Mouse (Mus musculus): ENCODE results near the gene Mrto4.
A peak's percentile ranks its signal among the peaks of the same experiment; 100 is the strongest.

The Mrto4 gene

DNA sequence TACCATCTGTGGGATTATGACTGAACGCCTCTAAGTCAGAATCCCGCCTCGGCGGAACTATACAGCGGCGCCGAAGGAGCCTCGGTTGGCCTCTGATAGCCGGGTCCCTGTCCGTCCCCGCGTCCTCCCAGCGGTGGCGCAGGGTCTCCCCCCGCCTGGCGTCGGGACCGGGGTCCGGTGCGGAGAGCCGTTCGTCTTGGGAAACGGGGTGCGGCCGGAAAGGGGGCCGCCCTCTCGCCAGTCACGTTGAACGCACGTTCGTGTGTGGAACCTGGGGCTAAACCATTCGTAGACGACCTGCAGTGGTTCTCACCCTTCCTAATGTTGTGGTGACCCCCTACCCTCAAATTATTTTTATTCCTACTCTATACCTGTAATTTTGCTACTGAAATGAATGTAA lies 14.2 kb downstream of the Mrto4 start:
- DNase-seq, result no peak

DNA sequence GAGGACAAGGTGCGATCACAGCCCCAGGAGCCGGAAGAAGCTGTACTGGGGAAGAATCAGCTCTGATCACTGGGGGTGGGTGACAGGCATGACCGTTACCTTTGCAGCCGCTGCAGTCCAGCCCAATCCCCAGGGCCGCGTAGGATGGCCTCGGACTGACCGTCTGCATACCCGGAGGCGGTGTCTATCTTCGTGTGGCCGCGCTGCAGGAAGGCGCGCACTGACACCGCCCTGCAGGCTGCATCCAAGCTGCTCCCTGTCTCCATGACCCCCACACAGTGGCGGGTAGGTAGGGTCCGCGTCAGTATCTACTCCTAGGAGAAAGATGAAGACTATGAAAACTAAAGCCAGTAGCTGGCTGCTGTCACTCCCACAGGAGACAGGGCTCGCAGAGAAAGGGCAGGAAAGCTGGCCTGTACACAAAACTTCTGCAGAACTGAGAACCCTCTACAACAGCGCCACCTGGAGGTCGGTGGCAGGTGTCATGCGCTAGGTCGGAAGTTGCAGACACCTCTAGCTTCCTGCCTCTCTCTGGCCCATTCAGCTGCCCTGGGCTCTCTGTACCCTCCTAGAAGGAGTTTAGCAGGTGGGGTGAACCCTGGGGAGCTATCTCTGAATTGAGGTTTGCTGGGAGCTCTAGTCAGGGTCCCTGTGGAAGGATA lies 15.4 kb downstream of the Mrto4 start:
- peak; percentile 66 to 82 for DNase-seq

DNA sequence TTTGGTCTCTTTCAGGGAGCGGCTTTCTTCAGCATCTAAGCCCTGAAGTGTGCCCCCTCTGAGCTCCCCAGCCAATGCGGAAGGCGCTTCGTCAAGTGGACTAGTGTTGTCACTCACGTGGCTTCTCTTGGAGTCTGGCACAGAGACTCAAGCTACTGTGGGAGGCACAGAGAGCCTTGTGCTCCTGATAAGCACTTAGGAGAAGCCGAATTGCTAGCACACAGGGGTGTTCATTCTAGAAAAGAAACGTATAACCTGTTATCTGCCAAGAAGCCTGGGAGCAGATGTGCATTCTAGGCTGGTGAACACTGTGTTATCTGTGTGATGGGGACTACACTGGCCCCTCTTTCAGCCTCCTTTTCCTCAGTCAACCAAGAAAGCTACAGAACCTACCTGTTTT lies 16.9 kb downstream of the Mrto4 start:
- DNase-seq, result no peak

- peak; percentile 38 to 40 for DNase-seq
These were observed 17.6 kb downstream of the Mrto4 start for GRCm38 (mm10) chr4:139334631-139335295.

DNA sequence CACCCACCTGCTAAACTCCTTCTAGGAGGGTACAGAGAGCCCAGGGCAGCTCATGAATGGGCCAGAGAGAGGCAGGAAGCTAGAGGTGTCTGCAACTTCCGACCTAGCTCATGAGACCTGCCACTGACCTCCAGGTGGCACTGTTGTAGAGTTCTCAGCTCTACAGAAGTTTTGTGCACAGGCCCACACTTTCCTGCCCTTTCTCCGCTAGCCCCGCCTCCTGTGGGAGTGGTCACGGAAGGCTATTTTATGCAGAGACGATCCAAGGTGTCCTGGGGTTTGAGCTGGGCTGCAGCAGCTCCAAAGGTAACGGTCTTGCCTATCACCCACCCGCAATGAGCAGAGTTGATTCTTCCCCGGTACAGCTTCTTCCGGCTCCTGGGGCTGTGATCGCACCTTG lies 21.8 kb downstream of the Mrto4 start:
- peak; percentile 84 to 92 for DNase-seq

DNA sequence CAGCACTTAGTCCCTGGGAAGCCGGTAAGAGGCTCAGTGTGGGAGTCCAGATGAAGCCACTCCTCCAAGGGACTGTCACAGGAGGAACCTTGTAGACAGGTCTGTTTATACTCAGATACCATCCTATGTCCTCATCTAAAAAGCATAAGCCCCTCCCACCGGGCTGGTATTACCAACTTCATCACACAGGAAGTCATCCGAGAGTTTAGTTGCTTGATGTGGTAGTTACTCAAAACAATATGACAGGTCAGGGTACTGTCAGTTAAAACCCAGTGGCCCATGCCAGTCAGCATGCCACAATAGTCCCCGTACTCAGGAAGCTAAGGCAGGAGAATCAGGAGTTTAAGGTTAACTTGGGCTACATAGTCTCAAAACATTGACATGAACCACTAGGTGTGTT lies 32.6 kb downstream of the Mrto4 start:
- DNase-seq, result no peak

- no peak for DNase-seq
These were observed 33.9 kb downstream of the Mrto4 start for GRCm38 (mm10) chr4:139318449-139318848.

- no peak for DNase-seq
These were observed 39.7 kb downstream of the Mrto4 start for GRCm38 (mm10) chr4:139312632-139313031.

DNA sequence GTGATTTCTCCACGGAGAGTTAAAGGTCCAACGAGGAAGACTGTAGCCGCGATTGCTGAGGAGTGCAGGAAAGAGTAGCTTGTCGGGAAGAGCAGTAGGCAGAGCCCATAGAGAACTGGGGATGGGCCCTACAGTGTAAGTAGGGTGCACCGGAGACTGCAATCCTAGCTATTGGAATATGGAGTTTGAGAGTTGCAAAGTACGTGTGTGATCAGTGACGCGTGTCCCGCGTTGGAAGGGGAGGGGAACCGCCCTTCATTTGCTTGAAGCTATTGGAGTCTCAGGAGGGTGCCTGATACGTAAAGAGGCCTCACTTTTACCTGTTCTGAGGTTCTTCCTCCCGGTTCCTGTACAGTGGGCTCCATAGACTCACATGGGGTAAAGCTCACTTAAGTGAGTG lies 40.7 kb downstream of the Mrto4 start:
- peak in 1 of 2 experiments; percentile 39 for DNase-seq

GRCm38 (mm10) chr4:139310899-139311701 lies 41.3 kb downstream of the Mrto4 start:
- peak; percentile 61 to 62 for DNase-seq

DNA sequence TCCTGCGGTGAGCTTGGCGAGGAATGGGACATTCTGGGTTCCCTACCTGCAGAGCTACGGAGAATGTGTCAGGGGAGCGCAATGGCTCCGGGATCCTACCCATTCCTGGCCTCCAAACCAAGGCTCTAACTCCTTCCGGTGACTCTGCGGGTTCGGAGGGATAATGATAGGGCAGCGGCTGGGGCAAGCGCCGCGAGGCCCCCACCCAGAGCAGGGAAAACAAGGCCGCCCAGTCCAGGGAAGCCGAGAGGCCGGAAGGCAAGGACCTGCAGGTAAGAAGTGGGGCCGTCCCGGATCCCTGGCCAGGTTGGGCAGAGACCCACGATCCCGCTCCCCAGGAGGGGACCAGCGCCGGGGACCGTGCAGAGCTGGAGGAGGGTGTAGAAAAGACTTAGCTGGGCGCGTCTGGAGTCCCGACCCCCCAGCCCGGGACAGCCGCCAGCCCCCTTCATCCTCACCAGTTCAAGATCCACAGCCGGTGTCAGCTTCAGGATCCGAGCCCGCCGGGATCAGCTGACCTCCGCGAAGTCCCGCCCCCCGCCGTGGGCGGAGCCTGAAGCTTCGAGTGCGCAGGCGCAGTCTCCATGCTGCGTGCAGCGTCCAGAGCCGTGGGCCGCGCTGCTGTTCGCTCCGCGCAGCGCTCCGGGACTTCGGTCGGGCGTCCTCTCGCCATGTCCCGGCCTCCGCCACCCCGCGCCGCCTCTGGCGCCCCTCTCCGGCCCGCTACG lies 42.0 kb downstream of the Mrto4 start, which contains the start of the genes Pqlc2 and Akr7a5:
Gene Pqlc2, minus strand, starts transcription at position 538 of the 728 bp plus-strand sequence.
Gene Akr7a5, plus strand, starts transcription at position 574 of the 728 bp plus-strand sequence.
- DNase-seq, result peak; percentile 96 to 99

DNA sequence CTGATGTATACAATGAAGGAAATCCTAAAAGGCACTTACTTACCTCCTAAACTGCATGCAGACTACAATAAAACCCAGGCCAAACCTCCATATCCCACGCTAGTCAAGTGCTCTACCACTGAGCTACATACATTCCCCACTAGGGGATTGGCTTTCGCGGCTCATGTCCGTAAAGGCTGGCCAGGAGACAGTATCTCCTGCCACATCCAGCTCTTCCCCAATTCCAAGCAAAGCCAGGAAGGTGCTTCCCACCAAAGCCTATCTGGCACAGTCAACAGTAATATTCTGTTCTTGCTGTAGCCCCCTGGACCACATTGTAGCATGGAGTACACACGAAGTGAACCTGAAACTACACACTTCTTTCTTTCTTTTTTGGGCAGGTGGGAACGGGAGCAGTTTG lies 42.7 kb downstream of the Mrto4 start:
- DNase-seq, result no peak

DNA sequence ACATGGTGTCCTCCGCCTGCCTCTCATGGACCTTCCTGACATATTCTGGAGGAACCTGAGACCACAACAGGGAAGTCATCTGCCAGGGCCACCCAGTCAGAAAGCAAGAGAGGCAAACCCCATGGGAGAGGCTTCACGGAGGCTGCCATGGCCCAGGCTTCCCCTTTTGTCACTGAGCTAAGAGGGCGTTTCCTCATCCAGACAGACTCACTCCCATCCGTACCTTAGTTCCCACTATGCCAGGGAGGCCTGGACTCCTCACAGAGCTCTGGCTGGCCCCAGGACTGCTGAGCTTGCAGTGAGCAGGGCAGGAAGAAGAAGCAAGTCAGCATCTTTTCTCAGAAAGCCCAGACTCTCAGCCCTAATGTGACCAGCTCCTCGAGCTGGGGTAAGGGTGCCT lies 44.5 kb downstream of the Mrto4 start:
- DNase-seq, result peak; percentile 47 to 66

DNA sequence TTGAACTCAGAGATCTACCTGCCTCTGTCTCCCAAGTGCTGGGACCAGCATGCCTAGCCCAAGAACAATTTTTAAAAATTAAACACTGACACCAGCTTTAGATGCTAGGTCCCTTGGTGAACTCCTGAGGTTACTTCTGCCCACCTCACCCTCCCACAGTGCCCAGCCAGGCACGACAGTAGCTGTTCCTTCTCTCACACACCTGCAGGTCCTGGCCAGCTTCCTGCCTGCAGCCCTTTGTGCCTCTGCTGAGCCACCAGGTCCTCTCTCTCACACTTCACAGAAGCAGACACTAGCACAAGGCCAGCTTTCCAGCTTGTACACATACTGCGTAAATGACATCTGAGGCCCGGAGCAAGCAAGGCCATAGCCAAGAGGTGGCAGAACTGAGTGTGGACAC lies 46.9 kb downstream of the Mrto4 start:
- DNase-seq, result no peak

DNA sequence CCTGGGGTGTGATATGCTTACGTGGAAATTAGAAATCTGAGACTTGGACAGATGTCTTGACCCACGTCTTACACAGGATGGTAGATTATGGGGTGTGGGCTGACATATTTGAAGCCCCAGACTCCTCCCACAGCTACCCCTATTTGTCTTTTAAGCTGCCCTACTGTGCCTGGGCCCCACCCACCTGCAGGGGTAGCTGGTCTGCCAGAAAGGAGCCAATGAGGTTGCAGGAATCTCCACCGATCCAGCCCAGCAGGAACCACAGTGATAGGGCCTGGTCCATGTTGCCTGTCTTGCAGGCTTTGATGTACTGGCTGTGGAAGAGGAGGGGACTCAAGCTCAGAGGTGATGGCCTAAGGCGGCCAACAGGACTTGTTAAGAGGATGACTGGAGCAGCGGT lies 50.1 kb downstream of the Mrto4 start:
- DNase-seq, result no peak

- DNase-seq, result peak in 1 of 2 experiments; percentile 47
These were observed 50.6 kb downstream of the Mrto4 start for GRCm38 (mm10) chr4:139301780-139302179.

DNA sequence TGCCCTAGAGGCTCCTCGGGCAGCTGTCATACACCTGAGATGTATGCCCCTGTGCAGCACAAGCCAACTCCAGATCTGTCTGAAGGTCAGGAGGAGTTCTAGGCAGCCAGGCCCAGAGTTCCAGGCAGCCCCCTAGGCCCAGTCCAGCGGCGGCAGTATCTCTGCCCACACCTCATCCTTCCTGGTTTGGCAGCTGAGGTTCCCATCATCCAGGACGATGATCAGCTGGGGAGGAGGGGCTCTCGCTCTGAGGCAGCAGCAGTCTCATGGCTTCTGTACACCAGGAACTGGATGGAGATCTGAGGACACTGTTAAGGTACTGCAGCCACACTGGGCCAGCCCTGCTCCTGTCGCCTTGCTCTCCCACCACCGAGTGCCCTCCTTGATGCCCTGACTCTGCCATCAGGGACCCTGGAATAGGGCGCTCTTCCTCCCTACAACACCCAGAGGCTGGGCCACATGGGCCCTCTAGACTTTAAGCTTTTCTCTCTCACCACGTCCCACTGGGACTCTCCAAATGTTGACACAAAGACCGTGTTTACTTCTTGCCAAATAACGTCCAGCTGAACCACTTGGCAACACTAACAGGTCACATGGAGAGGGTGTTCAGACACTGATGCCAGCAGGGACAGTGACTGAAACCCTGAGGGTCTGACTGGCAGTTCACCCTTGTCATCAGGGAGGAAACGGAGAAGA lies 53.6 kb downstream of the Mrto4 start:
- no peak for DNase-seq

DNA sequence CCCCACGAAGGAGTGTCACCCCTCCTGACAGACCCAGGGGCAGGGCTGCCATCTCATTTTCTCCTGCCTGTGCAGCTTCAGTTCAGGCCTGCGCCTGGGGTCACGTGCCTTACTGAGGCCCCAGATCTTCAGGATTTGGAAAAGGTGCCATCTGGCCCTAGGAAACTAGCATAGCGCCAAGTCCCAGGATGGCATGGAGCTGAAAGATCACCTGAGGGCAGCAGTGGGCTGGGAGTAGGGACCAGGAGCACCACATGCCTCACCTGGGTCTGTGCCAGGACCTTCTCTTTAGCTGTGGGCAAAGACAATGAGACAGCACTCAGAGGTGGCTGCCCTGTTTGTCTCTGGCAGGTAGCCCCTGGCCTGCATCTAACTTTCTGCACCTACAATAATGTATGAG lies 54.8 kb downstream of the Mrto4 start:
- peak; percentile 56 to 66 for DNase-seq

Measured in kidney, adult 8-10 months (tissue).